Mouse (Mus musculus): ENCODE results near the gene Akt1s1.

The Akt1s1 gene

DNA sequence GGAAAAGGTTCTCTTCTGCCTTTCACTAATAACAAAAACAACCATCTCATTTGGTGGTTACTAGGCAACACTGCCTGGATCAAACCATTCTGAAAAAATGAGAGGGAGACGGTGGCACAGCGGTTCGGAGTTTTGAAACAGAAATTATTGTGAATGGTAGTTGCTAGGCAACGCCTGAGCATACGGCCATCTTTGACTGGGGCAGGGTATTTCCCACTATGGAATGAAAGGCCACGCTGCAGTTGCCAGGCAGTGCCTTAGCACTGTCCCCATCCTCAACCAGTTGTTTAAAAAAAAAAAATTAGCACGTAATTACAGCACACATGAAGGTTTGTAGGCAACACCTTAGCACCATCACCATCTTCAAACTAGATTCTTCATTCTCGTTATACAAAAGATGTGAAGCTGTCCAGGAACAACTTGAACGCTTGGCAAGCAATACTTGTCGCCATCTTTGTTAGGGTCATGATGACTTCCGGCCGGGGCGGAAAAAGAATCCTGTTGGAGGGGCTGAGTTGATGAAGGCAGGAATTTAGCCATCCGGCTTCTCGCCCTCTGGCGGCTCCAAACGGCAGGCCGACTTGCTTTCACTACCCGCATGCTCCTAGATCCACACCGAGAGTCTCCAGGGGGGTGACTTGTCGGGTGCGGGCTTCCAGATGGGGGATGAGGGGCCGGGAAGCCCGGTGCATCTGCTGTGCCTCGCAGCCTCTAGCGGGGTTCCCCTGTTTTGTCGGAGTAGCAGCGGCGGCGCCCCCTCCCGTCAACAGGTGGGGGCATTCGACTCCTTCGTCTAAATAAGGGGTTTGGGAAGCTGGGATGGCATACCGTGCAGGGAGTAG lies 47.0 kb downstream of the Akt1s1 start, which contains the start of gene Fuz:
TSS of gene Fuz (plus strand) at position 487 of the 842 bp plus-strand sequence.
- in situ Hi-C loops (cut with MboI, MseI), result no loop called here

DNA sequence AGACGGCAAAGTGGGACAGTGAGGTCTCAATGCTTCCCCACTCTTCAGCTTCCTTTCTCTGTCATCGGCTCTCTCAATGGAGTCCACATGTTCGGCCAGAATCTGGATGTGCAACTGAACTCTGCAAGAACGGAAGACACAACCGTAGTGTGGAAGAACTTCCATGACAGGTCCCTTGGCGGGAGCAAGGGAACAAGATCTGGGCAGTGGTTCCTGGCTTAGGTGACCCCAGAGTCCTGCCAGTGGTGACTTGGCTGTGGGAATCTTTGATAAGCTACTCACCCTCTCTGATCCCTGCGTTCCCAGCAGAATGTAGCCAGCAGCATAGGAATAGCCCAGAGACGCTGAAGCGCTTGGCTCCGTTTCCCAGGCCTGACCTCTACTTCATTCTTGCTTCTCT lies 47.7 kb downstream of the Akt1s1 start:
- in situ Hi-C loops (cut with MboI, MseI), result no loop called here

DNA sequence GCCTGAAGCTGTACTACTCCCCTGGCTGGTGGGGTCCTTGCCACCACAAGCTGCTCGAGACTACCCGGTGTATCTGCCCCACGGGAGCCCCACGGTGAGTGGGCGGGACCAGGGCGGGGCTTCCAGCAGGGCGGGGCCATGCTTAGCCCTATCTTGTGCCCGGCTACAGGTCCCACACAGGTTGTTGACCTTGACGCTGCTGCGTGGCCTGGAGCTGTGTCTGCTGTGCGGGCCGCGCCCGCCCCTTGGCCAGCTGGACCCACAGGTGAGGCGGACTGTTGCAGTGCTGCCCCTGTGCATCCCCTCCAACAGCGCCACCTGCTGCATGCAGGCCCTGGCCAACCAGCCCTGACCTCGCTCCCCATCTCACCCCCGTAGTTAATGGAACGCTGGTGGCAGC lies 49.8 kb downstream of the Akt1s1 start:
- in situ Hi-C loops (cut with MboI, MseI), result no loop called here

DNA sequence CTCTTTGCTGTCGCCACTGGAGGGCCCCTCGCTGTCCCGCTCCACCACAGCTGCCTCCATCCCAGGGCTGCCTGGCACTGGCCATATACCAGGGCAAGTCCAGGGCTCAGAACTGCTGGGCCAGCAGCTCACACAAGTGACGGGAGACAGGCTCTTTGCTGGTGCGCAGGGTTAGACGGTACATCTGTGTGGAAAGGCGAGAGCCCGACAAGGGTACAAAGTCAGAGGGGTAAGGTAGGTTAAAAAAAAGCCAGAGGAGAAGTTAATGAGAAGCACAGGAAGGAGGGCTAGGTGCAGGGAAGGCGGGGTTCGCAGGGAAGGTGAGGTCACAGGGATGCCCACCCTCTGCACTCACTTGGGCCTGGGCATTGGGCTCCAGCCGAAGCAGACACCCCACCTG lies 51.8 kb downstream of the Akt1s1 start:
- in situ Hi-C loops (cut with MboI, MseI), result no loop called here

DNA sequence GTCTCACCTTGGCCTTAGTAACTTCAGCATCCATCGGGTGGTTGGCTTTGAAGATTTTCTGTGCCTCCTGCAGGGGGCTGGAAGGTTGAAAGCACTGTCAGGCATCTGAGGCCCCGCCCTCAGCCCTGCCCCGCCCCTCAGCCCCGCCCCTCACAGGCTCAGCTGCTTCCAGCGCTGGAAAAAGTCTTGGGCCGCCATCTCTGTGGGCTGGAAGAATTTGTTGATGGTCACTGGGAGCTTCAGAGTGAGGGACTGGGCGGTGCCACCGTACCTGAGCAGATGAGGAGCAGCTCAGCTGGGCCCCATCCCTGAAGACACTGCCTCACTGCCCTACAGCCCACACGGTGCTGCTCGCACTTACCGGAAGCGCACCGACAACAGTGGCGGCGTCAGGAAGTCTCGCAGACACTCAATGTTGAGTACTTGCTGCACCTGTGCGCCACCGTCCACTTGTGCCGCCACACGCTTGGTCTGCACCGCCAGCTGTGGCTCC lies 52.5 kb downstream of the Akt1s1 start:
- in situ Hi-C loops (cut with MboI, MseI), result no loop called here
